Comparison of ENCODE assay signal across 14 mouse cellular contexts in genomic region chr2:180235788-180236187, GRCm38 (mm10). TPM values are rescaled to one million over a fixed set of nuclear protein-coding genes. Genes with fewer than 3 reads are reported as not detected.
DNase-seq lines count a peak whose midpoint lies in the region; ATAC-seq and TF ChIP-seq lines count a peak whose summit lies in the region.
"Had no signal": no experiment of that assay in that cellular context is flagged by ENCODE, and none has a peak within 500 bp of the region (broad histone marks: within the 10 kb centered on the region; RNA-seq: fewer than 3 reads in every experiment).

No protein-coding gene starts in this region.

- no peaks in the 10 kb centered on the region for H3K36me3 ChIP-seq in hindbrain, embryonic 10.5 days
- no peaks in the 10 kb centered on the region for H3K36me3 ChIP-seq in hindbrain, embryonic 12.5 days
- H3K36me3 ChIP-seq in ES-E14 (ENCODE audit: control insufficient read depth, insufficient read depth, low read length, poor library complexity, severe bottlenecking), result no peaks in the 10 kb centered on the region
- no peaks in the 10 kb centered on the region for H3K36me3 ChIP-seq in embryonic facial prominence, embryonic 14.5 days (ENCODE audit: control insufficient read depth, insufficient read depth, low read length)
- H3K36me3 ChIP-seq in liver, embryonic 14.5 days (replicated peaks; ENCODE audit: control insufficient read depth, insufficient read depth, low read depth), result no peaks in the 10 kb centered on the region
- H3K36me3 ChIP-seq: midbrain, embryonic 13.5 days had no signal

- no peak for DNase-seq in hindbrain, embryonic 10.5 days (ENCODE audit: low spot score)
- no peak for DNase-seq in ES-E14 (ENCODE audit: low read depth, low spot score)
- DNase-seq in embryonic facial prominence, embryonic 14.5 days (ENCODE audit: low spot score), result no peak
- DNase-seq in liver, embryonic 14.5 days (ENCODE audit: low read depth in 3 of 3, low spot score in 3 of 3), result no peak
- no peak for DNase-seq in left cerebral cortex, postnatal 36 days (ENCODE audit: low spot score in 2 of 2)
- no peak for DNase-seq in layer of hippocampus, adult 9-11 months
- DNase-seq: cerebellum, postnatal 10 days; right cerebral cortex, adult 18-20 months had no signal

- in situ Hi-C loops in ES-E14 (cut with MboI; ENCODE audit: low sequenced_read_pairs in 2 of 2, unreplicated experiment in 2 of 2), result no loop called here

- H3K9me3 ChIP-seq in hindbrain, embryonic 10.5 days, result no peaks in the 10 kb centered on the region
- no peaks in the 10 kb centered on the region for H3K9me3 ChIP-seq in hindbrain, embryonic 12.5 days (replicated peaks)
- no peaks in the 10 kb centered on the region for H3K9me3 ChIP-seq in ES-E14 (ENCODE audit: control insufficient read depth, insufficient read depth, low read depth, low read length)
- H3K9me3 ChIP-seq in embryonic facial prominence, embryonic 14.5 days (ENCODE audit: control insufficient read depth, low read length), result no peaks in the 10 kb centered on the region
- H3K9me3 ChIP-seq in liver, embryonic 14.5 days (ENCODE audit: control insufficient read depth, low read length), result no peaks in the 10 kb centered on the region
- H3K9me3 ChIP-seq: midbrain, embryonic 13.5 days had no signal

- no peaks in the 10 kb centered on the region for H3K27me3 ChIP-seq in hindbrain, embryonic 10.5 days (ENCODE audit: insufficient read depth, poor library complexity, severe bottlenecking)
- no peaks in the 10 kb centered on the region for H3K27me3 ChIP-seq in hindbrain, embryonic 12.5 days
- H3K27me3 ChIP-seq in embryonic facial prominence, embryonic 14.5 days (replicated peaks; ENCODE audit: control insufficient read depth, insufficient read depth, low read length), result no peaks in the 10 kb centered on the region
- H3K27me3 ChIP-seq in liver, embryonic 14.5 days (ENCODE audit: control insufficient read depth, insufficient read depth, low read length), result no peaks in the 10 kb centered on the region
- H3K27me3 ChIP-seq: midbrain, embryonic 13.5 days had no signal

- no peak overlapping the region for H3K9ac ChIP-seq in hindbrain, embryonic 12.5 days
- peak overlapping the region; percentile 75; the same call in 1 of the 2 replicates for H3K9ac ChIP-seq in ES-E14 (ENCODE audit: insufficient read depth, low read depth, low read length, poor library complexity, severe bottlenecking)
- no peak overlapping the region for H3K9ac ChIP-seq in embryonic facial prominence, embryonic 14.5 days (ENCODE audit: low read depth, low read length)
- peak overlapping the region; percentile 60 for H3K9ac ChIP-seq in liver, embryonic 14.5 days (replicated peaks)
- H3K9ac ChIP-seq: midbrain, embryonic 13.5 days had no signal

- H3K27ac ChIP-seq in hindbrain, embryonic 10.5 days, result peak overlapping the region; percentile 29; the same call in 1 of the 2 replicates
- H3K27ac ChIP-seq in hindbrain, embryonic 12.5 days, result no peak overlapping the region
- H3K27ac ChIP-seq in ES-E14 (ENCODE audit: insufficient read depth, low read depth, low read length, poor library complexity, severe bottlenecking), result peak overlapping the region; percentile 94
- H3K27ac ChIP-seq in embryonic facial prominence, embryonic 14.5 days (replicated peaks; ENCODE audit: low read depth, low read length), result peak overlapping the region; percentile 74; the same call in 1 of the 2 replicates
- peak overlapping the region; percentile 94 for H3K27ac ChIP-seq in liver, embryonic 14.5 days
- H3K27ac ChIP-seq: midbrain, embryonic 13.5 days had no signal

- no peak overlapping the region for H3K4me2 ChIP-seq in hindbrain, embryonic 12.5 days (replicated peaks)
- no peak overlapping the region for H3K4me2 ChIP-seq in embryonic facial prominence, embryonic 14.5 days (ENCODE audit: low read depth, low read length)
- H3K4me2 ChIP-seq in liver, embryonic 14.5 days (ENCODE audit: low read depth), result peak overlapping the region; percentile 69
- H3K4me2 ChIP-seq: midbrain, embryonic 13.5 days had no signal

- TF ChIP-seq EP300 in liver, embryonic 14.5 days (IDR thresholded peaks at IDR 0.05; ENCODE audit: low read depth), result no peak

- TF ChIP-seq CTCF in liver, embryonic 14.5 days (IDR thresholded peaks at IDR 0.05; ENCODE audit: low read depth), result no peak

- H3K4me1 ChIP-seq in hindbrain, embryonic 10.5 days (replicated peaks), result peaks cover 28% of the 10 kb centered on the region
- H3K4me1 ChIP-seq in hindbrain, embryonic 12.5 days, result peaks cover 8% of the 10 kb centered on the region
- peaks cover 12 to 36% of the 10 kb centered on the region in 2 experiments for H3K4me1 ChIP-seq in ES-E14 (ENCODE audit: control insufficient read depth in 2 of 2, insufficient read depth in 2 of 2, low read length in 2 of 2, poor library complexity in 1 of 2)
- H3K4me1 ChIP-seq in embryonic facial prominence, embryonic 14.5 days (ENCODE audit: control insufficient read depth, insufficient read depth, low read length), result peaks cover 17% of the 10 kb centered on the region
- H3K4me1 ChIP-seq in liver, embryonic 14.5 days (replicated peaks; ENCODE audit: control insufficient read depth in 2 of 2, insufficient read depth in 2 of 2, low read length in 1 of 2), result peaks cover 35 to 46% of the 10 kb centered on the region in 2 experiments
- H3K4me1 ChIP-seq: midbrain, embryonic 13.5 days had no signal

- no peak overlapping the region for H3K4me3 ChIP-seq in hindbrain, embryonic 10.5 days
- H3K4me3 ChIP-seq in hindbrain, embryonic 12.5 days, result no peak overlapping the region
- peak overlapping the region; percentile 19 to 26; a peak in 2 of 4 replicates for H3K4me3 ChIP-seq in ES-E14 (ENCODE audit: insufficient read depth in 1 of 2, low read depth in 1 of 2, low read length in 2 of 2, poor library complexity in 1 of 2, severe bottlenecking in 1 of 2)
- H3K4me3 ChIP-seq in embryonic facial prominence, embryonic 14.5 days (ENCODE audit: low read depth, low read length), result no peak overlapping the region
- peak overlapping the region; percentile 26 to 35 for H3K4me3 ChIP-seq in liver, embryonic 14.5 days (ENCODE audit: insufficient read depth in 1 of 2, low read depth in 2 of 2, low read length in 2 of 2)
- H3K4me3 ChIP-seq: midbrain, embryonic 13.5 days had no signal

- intact Hi-C loops in left cerebral cortex, postnatal 36 days (cut with DNase I), result loop anchor here (5.0 kb wide), 1 partner anchor 38 kb away; no protein-coding TSS in a partner anchor

- 88% methylated on average over 4 of the region's 4 CpGs for WGBS in hindbrain, embryonic 10.5 days
- 87% methylated on average over 4 of the region's 4 CpGs for WGBS in hindbrain, embryonic 12.5 days
- WGBS in embryonic facial prominence, embryonic 14.5 days, result 79% methylated on average over 4 of the region's 4 CpGs
- WGBS in liver, embryonic 14.5 days (ENCODE audit: insufficient replicate concordance), result 62% methylated on average over 4 of the region's 4 CpGs

- no peak for ATAC-seq in hindbrain, embryonic 12.5 days (ENCODE audit: low FRiP score)
- ATAC-seq in embryonic facial prominence, embryonic 14.5 days (ENCODE audit: low read depth), result no peak
- no peak for ATAC-seq in liver, embryonic 14.5 days (ENCODE audit: insufficient read depth)
- ATAC-seq: midbrain, embryonic 13.5 days had no signal

TF ChIP-seq in ES-E14, 5 proteins besides CTCF, POLR2A, EP300 and RAD21:
- no peak for TF ChIP-seq ZNF384 (IDR thresholded peaks at IDR 0.05; ENCODE audit: low read depth, low read length)
- TF ChIP-seq ZC3H11A (IDR thresholded peaks at IDR 0.05; ENCODE audit: borderline replicate concordance, low read depth, low read length), result no peak
- no peak for TF ChIP-seq HCFC1 (IDR thresholded peaks at IDR 0.05; ENCODE audit: borderline replicate concordance, insufficient read depth, low read length)
- no peak for TF ChIP-seq CHD2 (IDR thresholded peaks at IDR 0.05; ENCODE audit: low read depth, low read length)
- no peak for TF ChIP-seq MAFK (IDR thresholded peaks at IDR 0.05; ENCODE audit: insufficient read depth, low read depth, low read length)

RNA-seq across cellular contexts. Expression of gene Lama5, which starts 10.1 kb away (rescaled TPM):
- polyA plus RNA-seq in hindbrain, embryonic 10.5 days (2016; fragmentation: Nextera tagmentation; extraction: Ambion mirVana), result 7.2 and 10.8 TPM in 2 replicates
- polyA plus RNA-seq in hindbrain, embryonic 12.5 days (2016; fragmentation: Nextera tagmentation; extraction: Ambion mirVana), result 5.8 and 8.7 TPM in 2 replicates
- total RNA-seq in ES-E14 (2012; rRNA removed), result 291 and 497 TPM in 2 replicates
- polyA plus RNA-seq in embryonic facial prominence, embryonic 14.5 days (2014; fragmentation: Nextera tagmentation; extraction: Ambion mirVana), result 25.2 and 28.2 TPM in 2 replicates
- 2.7 and 2.9 TPM in 2 replicates for polyA plus RNA-seq in liver, embryonic 14.5 days (2012; rRNA removed)
- 1.7 and 1.9 TPM in 2 replicates for polyA plus RNA-seq in liver, embryonic 14.5 days (2014; fragmentation: Nextera tagmentation; extraction: Ambion mirVana)
- total RNA-seq in left cerebral cortex, postnatal 36 days (2021), result 1 to 10 TPM; 6.3 to 7.2 TPM

RNA-seq across cellular contexts. Expression of gene Rps21, which starts 21.4 kb away (rescaled TPM):
- 440 and 510 TPM in 2 replicates for polyA plus RNA-seq in hindbrain, embryonic 10.5 days (2016; fragmentation: Nextera tagmentation; extraction: Ambion mirVana)
- polyA plus RNA-seq in hindbrain, embryonic 12.5 days (2016; fragmentation: Nextera tagmentation; extraction: Ambion mirVana), result 393 and 423 TPM in 2 replicates
- 4,130 and 4,285 TPM in 2 replicates for total RNA-seq in ES-E14 (2012; rRNA removed)
- polyA plus RNA-seq in embryonic facial prominence, embryonic 14.5 days (2014; fragmentation: Nextera tagmentation; extraction: Ambion mirVana), result 689 and 787 TPM in 2 replicates
- 1,402 and 1,840 TPM in 2 replicates for polyA plus RNA-seq in liver, embryonic 14.5 days (2012; rRNA removed)
- polyA plus RNA-seq in liver, embryonic 14.5 days (2014; fragmentation: Nextera tagmentation; extraction: Ambion mirVana), result 511 and 539 TPM in 2 replicates
- total RNA-seq in left cerebral cortex, postnatal 36 days (2021), result 100 to 1,000 TPM; 622 to 695 TPM

RNA-seq across cellular contexts. Expression of gene Cables2, which starts 37.5 kb away (rescaled TPM):
- 12.6 and 16.0 TPM in 2 replicates for polyA plus RNA-seq in hindbrain, embryonic 10.5 days (2016; fragmentation: Nextera tagmentation; extraction: Ambion mirVana)
- polyA plus RNA-seq in hindbrain, embryonic 12.5 days (2016; fragmentation: Nextera tagmentation; extraction: Ambion mirVana), result 29.4 and 29.5 TPM in 2 replicates
- total RNA-seq in ES-E14 (2012; rRNA removed), result 13.4 and 15.5 TPM in 2 replicates
- polyA plus RNA-seq in embryonic facial prominence, embryonic 14.5 days (2014; fragmentation: Nextera tagmentation; extraction: Ambion mirVana), result 16.5 and 17.4 TPM in 2 replicates
- polyA plus RNA-seq in liver, embryonic 14.5 days (2012; rRNA removed), result 4.9 and 5.6 TPM in 2 replicates
- 3.3 and 4.9 TPM in 2 replicates for polyA plus RNA-seq in liver, embryonic 14.5 days (2014; fragmentation: Nextera tagmentation; extraction: Ambion mirVana)
- 10 to 100 TPM; 26.5 to 31.7 TPM for total RNA-seq in left cerebral cortex, postnatal 36 days (2021)

RNA-seq across cellular contexts. Expression of gene Rbbp8nl, which starts 53.9 kb away (rescaled TPM):
- 0.18 and 0.55 TPM in 2 replicates for polyA plus RNA-seq in hindbrain, embryonic 10.5 days (2016; fragmentation: Nextera tagmentation; extraction: Ambion mirVana)
- polyA plus RNA-seq in hindbrain, embryonic 12.5 days (2016; fragmentation: Nextera tagmentation; extraction: Ambion mirVana), result 0.20 and 0.35 TPM in 2 replicates
- total RNA-seq in ES-E14 (2012; rRNA removed), result 0.54 and 1.4 TPM in 2 replicates
- polyA plus RNA-seq in embryonic facial prominence, embryonic 14.5 days (2014; fragmentation: Nextera tagmentation; extraction: Ambion mirVana), result 0.81 and 0.84 TPM in 2 replicates
- 0.02 TPM in 2 replicates for polyA plus RNA-seq in liver, embryonic 14.5 days (2012; rRNA removed)
- not detected in 2 replicates for polyA plus RNA-seq in liver, embryonic 14.5 days (2014; fragmentation: Nextera tagmentation; extraction: Ambion mirVana)
- total RNA-seq in left cerebral cortex, postnatal 36 days (2021), result not detected
- total RNA-seq: CH12.LX; hematopoietic stem cell, adult 5-6 weeks; layer of hippocampus, adult 18-20 months had no signal
- polyA plus RNA-seq: midbrain, embryonic 13.5 days; neural tube, embryonic 14.5 days had no signal

Comparison
In these comparisons a context has a peak if more than half of its experiments do, and no peak if none do; other contexts are left out.
1. H3K4me3 ChIP-seq: peak in ES-E14 (2 of 2) and liver, embryonic 14.5 days (2 of 2); none in hindbrain, embryonic 10.5 days (single experiment), hindbrain, embryonic 12.5 days (single experiment) and embryonic facial prominence, embryonic 14.5 days (single experiment).
2. H3K9ac ChIP-seq: peak in ES-E14 (single experiment) and liver, embryonic 14.5 days (single experiment); none in hindbrain, embryonic 12.5 days (single experiment) and embryonic facial prominence, embryonic 14.5 days (single experiment).